Mouse (Mus musculus) limb, embryonic 10.5 days (tissue): Measurements from ENCODE around the gene Reep6. TPM values are rescaled to one million over a fixed set of nuclear protein-coding genes. Genes with fewer than 3 reads are reported as not detected.

ENCODE experiments used
- DNase-seq: peaks from one replicate; pipeline ENCODE4 v3.0.0-alpha.2; 2017; ENCODE audit warnings: low spot score
- H3K27ac ChIP-seq: fragments of 300-500 bp; sonication (generic); 2 replicates; pipeline ENCODE4 v1.5.1; 2016; ENCODE audit warnings: mild to moderate bottlenecking
- H3K27me3 ChIP-seq: fragments of 300-500 bp; sonication (generic); 2 replicates; pipeline ENCODE4 v1.6.1; 2016; ENCODE audit warnings: low read depth, mild to moderate bottlenecking; ENCODE audit not compliant: poor library complexity, severe bottlenecking
- H3K36me3 ChIP-seq: fragments of 300-500 bp; sonication (generic); 2 replicates; pipeline ENCODE4 v1.6.1; 2016; ENCODE audit warnings: mild to moderate bottlenecking, moderate library complexity
- H3K4me1 ChIP-seq: fragments of 300-500 bp; sonication (generic); 2 replicates; pipeline ENCODE4 v1.6.1; 2016
- H3K4me3 ChIP-seq: fragments of 300-500 bp; sonication (generic); 2 replicates; pipeline ENCODE4 v1.5.1; 2016; ENCODE audit warnings: mild to moderate bottlenecking, moderate library complexity
- H3K9me3 ChIP-seq: fragments of 300-500 bp; sonication (generic); replicated peaks from 2 replicates; pipeline ENCODE4 v1.6.1; 2016; ENCODE audit warnings: mild to moderate bottlenecking
- WGBS: fragments of 180-500 bp; shearing (Covaris S2); methylation state at CpG from one replicate; pipeline ENCODE4 v1.1.7; 2016; 5-methylcytosine and 5-hydroxymethylcytosine counted together
- microRNA-seq: library from miRNA; unstranded; fragments of <30 nt; microRNA quantifications from one replicate; pipeline ENCODE4, GENCODE M21; 2017
- polyA plus RNA-seq: library from polyadenylated mRNA; unstranded; fragments of >200 nt; fragmentation: Nextera tagmentation; extraction: Ambion mirVana; gene quantifications from 2 replicates; pipeline ENCODE4 v1.2.1, GENCODE M21; 2016

The Reep6 gene
- polyA plus RNA-seq, 1 experiment from 2014 or later, result 5.4 TPM

GRCm38 (mm10) chr10:80371983-80372382, 42.2 kb downstream of the Reep6 start:
- peak overlapping the region; percentile 44 for H3K4me3 ChIP-seq
- H3K4me1 ChIP-seq, result peaks cover 28% of the 10 kb centered on the region
- no peak for DNase-seq
- 54% methylated on average over 9 of the region's 9 CpGs for WGBS
- H3K27me3 ChIP-seq, result peaks cover 24% of the 10 kb centered on the region
- H3K36me3 ChIP-seq, result no peaks in the 10 kb centered on the region
- 0 out of 2 replicates have a peak overlapping the region, but pooled peaks have one; percentile 63 for H3K27ac ChIP-seq
- 0 out of 2 replicates have a peak, but pooled peaks cover 2% of the 10 kb centered on the region for H3K9me3 ChIP-seq

- Histone ChIP-seq H3K4me3 (no peak overlapping the region), H3K4me1 (peaks cover 21% of the 10 kb centered on the region), H3K36me3 (no peaks in the 10 kb centered on the region), H3K27me3 (peaks cover 18% of the 10 kb centered on the region), H3K9me3 (0 out of 2 replicates have a peak, but pooled peaks cover 2% of the 10 kb centered on the region), H3K27ac (no peak overlapping the region)
- DNase-seq, result no peak
- 84% methylated on average over 6 of the region's 6 CpGs for WGBS
Observed at GRCm38 (mm10) chr10:80372706-80373105, 43.0 kb downstream of the Reep6 start.

GRCm38 (mm10) chr10:80374063-80374462, 44.3 kb downstream of the Reep6 start:
- Histone ChIP-seq H3K36me3 (no peaks in the 10 kb centered on the region), H3K27ac (no peak overlapping the region), H3K4me3 (no peak overlapping the region), H3K27me3 (peaks cover 10% of the 10 kb centered on the region), H3K9me3 (no peaks in the 10 kb centered on the region), H3K4me1 (peaks cover 18% of the 10 kb centered on the region)
- WGBS, result 19% methylated on average over 6 of the region's 6 CpGs
- peak; percentile 75 for DNase-seq

GRCm38 (mm10) chr10:80376160-80376559, 46.4 kb downstream of the Reep6 start:
- H3K27me3 ChIP-seq, result peaks cover 10% of the 10 kb centered on the region
- peaks cover 18% of the 10 kb centered on the region for H3K36me3 ChIP-seq
- no peak overlapping the region for H3K27ac ChIP-seq
- H3K4me1 ChIP-seq, result peaks cover 16% of the 10 kb centered on the region
- H3K9me3 ChIP-seq, result no peaks in the 10 kb centered on the region
- H3K4me3 ChIP-seq, result no peak overlapping the region
- DNase-seq, result peak; percentile 96
- 3% methylated on average over 7 of the region's 7 CpGs for WGBS

GRCm38 (mm10) chr10:80377716-80378115, 48.0 kb downstream of the Reep6 start:
- DNase-seq, result no peak
- no peak overlapping the region for H3K4me3 ChIP-seq
- WGBS, result 54% methylated on average over 10 of the region's 10 CpGs
- peaks cover 34% of the 10 kb centered on the region for H3K36me3 ChIP-seq
- H3K9me3 ChIP-seq, result no peaks in the 10 kb centered on the region
- peaks cover 3% of the 10 kb centered on the region for H3K27me3 ChIP-seq
- no peak overlapping the region for H3K27ac ChIP-seq
- H3K4me1 ChIP-seq, result peaks cover under 1% of the 10 kb centered on the region; the same call in 1 of the 2 replicates

GRCm38 (mm10) chr10:80382641-80383365, 53.0 kb downstream of the Reep6 start:
- Histone ChIP-seq H3K9me3 (no peaks in the 10 kb centered on the region), H3K27me3 (no peaks in the 10 kb centered on the region), H3K36me3 (peaks cover 63% of the 10 kb centered on the region), H3K4me3 (no peak overlapping the region), H3K27ac (no peak overlapping the region), H3K4me1 (peaks cover 35% of the 10 kb centered on the region)
- WGBS, result 93% methylated on average over 7 of the region's 7 CpGs
- DNase-seq, result no peak

GRCm38 (mm10) chr10:80383431-80383830, 53.7 kb downstream of the Reep6 start:
- 69% methylated on average over 4 of the region's 4 CpGs for WGBS
- peaks cover 42% of the 10 kb centered on the region for H3K4me1 ChIP-seq
- peaks cover 63% of the 10 kb centered on the region for H3K36me3 ChIP-seq
- H3K27ac ChIP-seq, result 0 out of 2 replicates have a peak overlapping the region, but pooled peaks have one; percentile 26
- no peak for DNase-seq
- peak overlapping the region; percentile 94; the same call in 1 of the 2 replicates for H3K4me3 ChIP-seq
- no peaks in the 10 kb centered on the region for H3K9me3 ChIP-seq
- no peaks in the 10 kb centered on the region for H3K27me3 ChIP-seq

- H3K27me3 ChIP-seq, result no peaks in the 10 kb centered on the region
- peaks cover 63% of the 10 kb centered on the region for H3K36me3 ChIP-seq
- no peaks in the 10 kb centered on the region for H3K9me3 ChIP-seq
- 0 out of 2 replicates have a peak overlapping the region, but pooled peaks have one; percentile 26 for H3K27ac ChIP-seq
- H3K4me1 ChIP-seq, result peaks cover 49% of the 10 kb centered on the region
- 89% methylated on average over 4 of the region's 4 CpGs for WGBS
- peak overlapping the region; percentile 94 for H3K4me3 ChIP-seq
- DNase-seq, result no peak
Observed at GRCm38 (mm10) chr10:80384115-80384639, 54.4 kb downstream of the Reep6 start.

GRCm38 (mm10) chr10:80384709-80385108, 55.0 kb downstream of the Reep6 start:
- Histone ChIP-seq H3K9me3 (no peaks in the 10 kb centered on the region), H3K4me1 (peaks cover 49% of the 10 kb centered on the region), H3K27ac (peak overlapping the region; percentile 93), H3K36me3 (peaks cover 61% of the 10 kb centered on the region), H3K4me3 (peak overlapping the region; percentile 94), H3K27me3 (no peaks in the 10 kb centered on the region)
- 86% methylated on average over 7 of the region's 7 CpGs for WGBS
- DNase-seq, result no peak

GRCm38 (mm10) chr10:80385310-80385709, 55.6 kb downstream of the Reep6 start:
- Histone ChIP-seq H3K9me3 (no peaks in the 10 kb centered on the region), H3K4me3 (peak overlapping the region; percentile 94), H3K36me3 (peaks cover 62% of the 10 kb centered on the region), H3K27ac (peak overlapping the region; percentile 93), H3K27me3 (no peaks in the 10 kb centered on the region), H3K4me1 (peaks cover 49% of the 10 kb centered on the region)
- 44% methylated on average over 7 of the region's 7 CpGs for WGBS
- DNase-seq, result no peak

Small RNAs within 50 kb of the gene (microRNA-seq; reads per million reads assigned to microRNA genes)
- gene Gm22721, result not detected

Other genes with a start within 250 kb of the Reep6 start
- gene Sbno2, start 224.4 kb upstream of the Reep6 start, polyA plus RNA-seq, result 17.1 and 18.4 TPM in 2 replicates
- gene Stk11, start 214.2 kb upstream of the Reep6 start, polyA plus RNA-seq, result 16.1 and 17.0 TPM in 2 replicates
- gene Atp5d, start 191.3 kb upstream of the Reep6 start, polyA plus RNA-seq, result 487 and 503 TPM in 2 replicates
- 3.3 and 4.7 TPM in 2 replicates for gene Cbarp, start 189.1 kb upstream of the Reep6 start, polyA plus RNA-seq
- 26.2 and 27.1 TPM in 2 replicates for gene Midn, start 181.7 kb upstream of the Reep6 start, polyA plus RNA-seq
- gene Cirbp, start 164.0 kb upstream of the Reep6 start, polyA plus RNA-seq, result 90.7 and 129 TPM in 2 replicates
- 8.7 and 13.1 TPM in 2 replicates for gene 1600002K03Rik, start 157.0 kb upstream of the Reep6 start, polyA plus RNA-seq
- 63.1 and 66.8 TPM in 2 replicates for gene Efna2, start 150.5 kb upstream of the Reep6 start, polyA plus RNA-seq
- gene Mum1, start 103.5 kb upstream of the Reep6 start, polyA plus RNA-seq, result 122 and 128 TPM in 2 replicates
- 311 and 345 TPM in 2 replicates for gene Ndufs7, start 80.8 kb upstream of the Reep6 start, polyA plus RNA-seq
- 14.4 and 18.4 TPM in 2 replicates for gene Gamt, start 68.9 kb upstream of the Reep6 start, polyA plus RNA-seq
- 61.2 and 66.2 TPM in 2 replicates for gene Dazap1, start 68.5 kb upstream of the Reep6 start, polyA plus RNA-seq
- 1,092 and 1,255 TPM in 2 replicates for gene Rps15, start 37.5 kb upstream of the Reep6 start, polyA plus RNA-seq
- gene Apc2, start 34.0 kb upstream of the Reep6 start, polyA plus RNA-seq, result 0.90 and 2.9 TPM in 2 replicates
- gene 2310011J03Rik, start 9.4 kb upstream of the Reep6 start, polyA plus RNA-seq, result 58.2 and 60.9 TPM in 2 replicates
- 6.1 and 6.3 TPM in 2 replicates for gene Pcsk4, start 455 bp upstream of the Reep6 start, polyA plus RNA-seq
- 0.39 and 0.48 TPM in 2 replicates for gene Adamtsl5, start 18.5 kb downstream of the Reep6 start, polyA plus RNA-seq
- 0.31 and 0.48 TPM in 2 replicates for gene Plk5, start 26.5 kb downstream of the Reep6 start, polyA plus RNA-seq
- gene Mex3d, start 57.7 kb downstream of the Reep6 start, polyA plus RNA-seq, result 7.2 and 7.5 TPM in 2 replicates
- gene Mbd3, start 69.6 kb downstream of the Reep6 start, polyA plus RNA-seq, result 453 and 469 TPM in 2 replicates
- gene Uqcr11, start 76.9 kb downstream of the Reep6 start, polyA plus RNA-seq, result 651 and 677 TPM in 2 replicates
- gene Tcf3, start 103.7 kb downstream of the Reep6 start, polyA plus RNA-seq, result 260 and 283 TPM in 2 replicates
- not detected in 2 replicates for gene Onecut3, start 164.9 kb downstream of the Reep6 start, polyA plus RNA-seq
- 0.26 and 0.53 TPM in 2 replicates for gene Atp8b3, start 209.2 kb downstream of the Reep6 start, polyA plus RNA-seq
- 40.8 and 42.6 TPM in 2 replicates for gene Rexo1, start 231.6 kb downstream of the Reep6 start, polyA plus RNA-seq
- gene Klf16, start 247.4 kb downstream of the Reep6 start, polyA plus RNA-seq, result 8.7 and 11.3 TPM in 2 replicates